Mouse (Mus musculus) forebrain, embryonic 14.5 days (tissue): ENCODE data around the gene Tfap2b. TPM values are rescaled to one million over a fixed set of nuclear protein-coding genes. Genes with fewer than 3 reads are reported as not detected.

ENCODE experiments used
- ATAC-seq: fragments of 200-750 bp; cut with Nextera tagmentation; 2 replicates; pipeline ENCODE4 v1.8.0; 2017; ENCODE audit warnings: mild to moderate bottlenecking, moderate library complexity
- DNase-seq: peaks from one replicate; pipeline ENCODE4 v3.0.0-alpha.2; 2015; ENCODE audit warnings: low spot score
- H3K27ac ChIP-seq: fragments of 300-500 bp; sonication (generic); 2 replicates; pipeline ENCODE4 v1.5.1; 2014; ENCODE audit warnings: low read depth, mild to moderate bottlenecking, control low read depth, low read length, moderate library complexity
- H3K27me3 ChIP-seq: fragments of 300-500 bp; sonication (generic); replicated peaks from 2 replicates; pipeline ENCODE4 v1.6.1; 2014; ENCODE audit warnings: low read length, control low read depth, mixed read lengths; ENCODE audit not compliant: control insufficient read depth, insufficient read depth
- H3K36me3 ChIP-seq: fragments of 300-500 bp; sonication (generic); 2 replicates; pipeline ENCODE4 v1.6.1; 2014; ENCODE audit warnings: low read length, control low read depth; ENCODE audit not compliant: control insufficient read depth, insufficient read depth
- H3K4me1 ChIP-seq: fragments of 300-500 bp; sonication (generic); 2 replicates; pipeline ENCODE4 v1.6.1; 2014; ENCODE audit warnings: antibody characterized with exemption, low read length, control low read depth; ENCODE audit not compliant: control insufficient read depth, insufficient read depth
- H3K4me2 ChIP-seq: fragments of 300-500 bp; sonication (generic); 2 replicates; pipeline ENCODE4 v1.6.1; 2014; ENCODE audit warnings: mild to moderate bottlenecking, control low read depth, low read length
- H3K4me3 ChIP-seq: fragments of 300-500 bp; sonication (generic); 2 replicates; pipeline ENCODE4 v1.5.1; 2014; ENCODE audit warnings: low read depth, low read length, control low read depth
- H3K9ac ChIP-seq: fragments of 300-500 bp; sonication (generic); 2 replicates; pipeline ENCODE4 v1.6.1; 2014; ENCODE audit warnings: mild to moderate bottlenecking, low read length, control low read depth, moderate library complexity
- H3K9me3 ChIP-seq: fragments of 300-500 bp; sonication (generic); replicated peaks from 2 replicates; pipeline ENCODE4 v1.6.1; 2016; ENCODE audit warnings: low read length, control low read depth, mixed read lengths; ENCODE audit not compliant: control insufficient read depth
- WGBS: fragments of 180-500 bp; shearing (Covaris S2); extraction: QIAGEN DNeasy Blood & Tissue Kit; methylation state at CpG from one replicate; pipeline ENCODE4 v1.1.7; 2014; 5-methylcytosine and 5-hydroxymethylcytosine counted together
- polyA plus RNA-seq: library from polyadenylated mRNA; unstranded; fragments of >200 nt; fragmentation: Nextera tagmentation; extraction: Ambion mirVana; gene quantifications from 2 replicates; pipeline ENCODE4 v1.2.1, GENCODE M21; 2014

The Tfap2b gene
- polyA plus RNA-seq: 0.60 and 1.5 TPM in 2 replicates

- peaks cover 51% of the 10 kb centered on the region for H3K27me3 ChIP-seq
- no peak within 1 kb of the TSS for H3K9ac ChIP-seq
- H3K4me1 ChIP-seq: no peaks in the 10 kb centered on the region
- H3K4me2 ChIP-seq: 0 out of 2 replicates have a peak within 1 kb of the TSS, but pooled peaks have one; percentile 9
- no peak within 1 kb of the TSS for H3K27ac ChIP-seq
- no peaks in the 10 kb centered on the region for H3K36me3 ChIP-seq
- H3K4me3 ChIP-seq: no peak within 1 kb of the TSS
- DNase-seq (peak; percentile 38), ATAC-seq (no peak)
- WGBS: under 1% methylated on average over 26 of the region's 26 CpGs
- no peaks in the 10 kb centered on the region for H3K9me3 ChIP-seq
Measured at GRCm38 (mm10) chr1:19208641-19209358, at the start of gene Tfap2b. Gene Tfap2b, plus strand, starts transcription at chr1:19208914.

DNA sequence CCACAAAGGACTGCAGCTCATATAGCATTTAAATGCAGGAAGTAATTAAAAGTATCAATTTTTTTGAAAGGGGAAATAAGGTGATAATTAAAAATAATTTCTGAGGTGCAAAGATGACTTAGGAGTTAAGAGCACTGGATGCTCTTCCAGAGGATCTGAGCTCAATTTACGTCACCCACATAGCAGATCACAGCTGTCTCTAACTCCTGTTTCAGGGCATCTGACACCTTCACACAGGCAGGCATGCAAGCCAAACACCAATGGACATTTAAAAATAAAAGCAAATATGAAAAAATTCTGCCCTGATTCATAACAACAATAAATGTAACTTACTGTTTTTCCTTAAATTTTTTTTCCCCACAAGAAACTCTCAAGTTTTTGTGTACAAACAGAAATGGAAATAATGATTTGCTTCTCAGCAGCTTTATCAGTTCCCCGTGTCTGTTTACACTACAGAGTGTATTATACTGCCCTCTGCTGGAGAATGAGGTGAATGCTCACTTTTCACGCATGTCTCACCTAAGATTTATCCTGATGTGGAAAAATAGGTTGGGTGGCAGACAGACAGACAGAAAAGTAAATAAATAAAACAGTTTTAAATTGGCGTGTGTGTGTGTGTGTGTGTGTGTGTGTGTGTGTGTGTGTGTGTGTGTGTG is 29.8 kb upstream of the Tfap2b start:
- no peak overlapping the region for H3K4me3 ChIP-seq
- H3K4me1 ChIP-seq: no peaks in the 10 kb centered on the region
- no peaks in the 10 kb centered on the region for H3K36me3 ChIP-seq
- no peaks in the 10 kb centered on the region for H3K9me3 ChIP-seq
- H3K4me2 ChIP-seq: no peak overlapping the region
- WGBS: 11% methylated on average over 4 of the region's 4 CpGs
- peak; percentile 88 for DNase-seq
- H3K9ac ChIP-seq: no peak overlapping the region
- peak; percentile 79 for ATAC-seq
- H3K27me3 ChIP-seq: no peaks in the 10 kb centered on the region
- H3K27ac ChIP-seq: no peak overlapping the region

- no peaks in the 10 kb centered on the region for H3K9me3 ChIP-seq
- no peaks in the 10 kb centered on the region for H3K4me1 ChIP-seq
- H3K27ac ChIP-seq: no peak overlapping the region
- 2% methylated on average over 12 of the region's 12 CpGs for WGBS
- H3K4me2 ChIP-seq: peak overlapping the region; percentile 50
- ATAC-seq (peak; percentile 64), DNase-seq (peak; percentile 73)
- H3K9ac ChIP-seq: no peak overlapping the region
- H3K4me3 ChIP-seq: peak overlapping the region; percentile 8
- peaks cover 23% of the 10 kb centered on the region for H3K27me3 ChIP-seq
- no peaks in the 10 kb centered on the region for H3K36me3 ChIP-seq
Measured at GRCm38 (mm10) chr1:19205649-19206048, 3.1 kb upstream of the Tfap2b start.

GRCm38 (mm10) chr1:19206194-19206593 is 2.5 kb upstream of the Tfap2b start:
- 1% methylated on average over 7 of the region's 7 CpGs for WGBS
- peak; percentile 74 for DNase-seq
- H3K36me3 ChIP-seq: no peaks in the 10 kb centered on the region
- H3K4me2 ChIP-seq: peak overlapping the region; percentile 50; the same call in 1 of the 2 replicates
- H3K27me3 ChIP-seq: peaks cover 29% of the 10 kb centered on the region
- H3K27ac ChIP-seq: no peak overlapping the region
- H3K4me1 ChIP-seq: no peaks in the 10 kb centered on the region
- H3K4me3 ChIP-seq: peak overlapping the region; percentile 8
- H3K9ac ChIP-seq: no peak overlapping the region
- peak; percentile 36; the same call in 1 of the 2 replicates for ATAC-seq
- no peaks in the 10 kb centered on the region for H3K9me3 ChIP-seq

DNA sequence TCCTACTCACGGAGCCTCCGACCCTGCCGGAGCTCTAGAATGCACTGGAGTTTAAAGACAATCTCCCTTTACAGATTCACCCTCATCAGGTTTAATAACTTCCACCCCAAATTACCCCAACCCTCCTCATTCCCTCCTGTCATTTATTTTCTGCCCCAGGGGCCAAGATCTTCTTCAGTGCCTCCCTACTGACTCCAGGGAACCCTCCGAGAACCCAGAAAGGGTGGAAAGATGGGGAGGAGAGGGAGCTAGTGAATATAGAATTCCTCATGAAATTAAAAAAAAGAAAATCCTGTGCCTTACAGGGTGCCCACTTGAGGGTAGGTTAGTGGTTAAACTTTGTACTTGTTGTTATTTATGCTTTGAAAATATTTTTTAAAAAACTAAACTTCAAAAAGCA is 1.1 kb upstream of the Tfap2b start:
- Histone ChIP-seq H3K4me1 (no peaks in the 10 kb centered on the region), H3K36me3 (no peaks in the 10 kb centered on the region), H3K9me3 (no peaks in the 10 kb centered on the region), H3K27me3 (peaks cover 42% of the 10 kb centered on the region), H3K4me2 (no peak overlapping the region), H3K4me3 (no peak overlapping the region), H3K27ac (no peak overlapping the region), H3K9ac (no peak overlapping the region)
- DNase-seq (no peak), ATAC-seq (no peak)
- WGBS: 5% methylated on average over 4 of the region's 4 CpGs

DNA sequence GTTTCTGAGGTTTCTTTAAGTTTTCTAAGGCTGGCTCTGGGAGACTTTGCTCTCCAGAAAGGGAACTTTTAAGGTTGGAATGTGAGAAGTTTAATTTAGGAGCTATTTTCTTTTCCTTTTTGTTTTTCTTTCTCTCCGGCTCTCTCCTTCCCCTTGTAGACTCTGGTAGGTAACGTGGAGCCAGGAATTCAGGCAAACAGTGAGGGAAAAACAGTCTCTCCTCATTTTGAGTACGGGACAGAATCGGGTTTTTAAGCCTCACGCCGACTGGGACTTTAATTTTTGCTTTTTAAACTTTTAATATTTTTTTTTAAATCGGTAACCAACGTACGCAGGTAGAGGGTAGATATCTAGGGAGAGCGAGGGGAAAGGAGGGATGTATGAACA is 638 bp downstream of the Tfap2b start:
- under 1% methylated on average over 10 of the region's 10 CpGs for WGBS
- Histone ChIP-seq H3K27me3 (peaks cover 56% of the 10 kb centered on the region), H3K4me3 (no peak overlapping the region), H3K4me2 (no peak overlapping the region), H3K36me3 (no peaks in the 10 kb centered on the region), H3K27ac (no peak overlapping the region), H3K4me1 (no peaks in the 10 kb centered on the region), H3K9me3 (no peaks in the 10 kb centered on the region), H3K9ac (no peak overlapping the region)
- no peak for DNase-seq
- ATAC-seq: no peak

GRCm38 (mm10) chr1:19209776-19210175 is 1.1 kb downstream of the Tfap2b start:
- DNase-seq (peak; percentile 22), ATAC-seq (peak; percentile 25; the same call in 1 of the 2 replicates)
- H3K27me3 ChIP-seq: peaks cover 60% of the 10 kb centered on the region
- no peaks in the 10 kb centered on the region for H3K9me3 ChIP-seq
- H3K4me3 ChIP-seq: no peak overlapping the region
- WGBS: under 1% methylated on average over 31 of the region's 31 CpGs
- no peak overlapping the region for H3K27ac ChIP-seq
- peak overlapping the region; percentile 9; the same call in 1 of the 2 replicates for H3K4me2 ChIP-seq
- H3K9ac ChIP-seq: no peak overlapping the region
- H3K4me1 ChIP-seq: no peaks in the 10 kb centered on the region
- no peaks in the 10 kb centered on the region for H3K36me3 ChIP-seq

DNA sequence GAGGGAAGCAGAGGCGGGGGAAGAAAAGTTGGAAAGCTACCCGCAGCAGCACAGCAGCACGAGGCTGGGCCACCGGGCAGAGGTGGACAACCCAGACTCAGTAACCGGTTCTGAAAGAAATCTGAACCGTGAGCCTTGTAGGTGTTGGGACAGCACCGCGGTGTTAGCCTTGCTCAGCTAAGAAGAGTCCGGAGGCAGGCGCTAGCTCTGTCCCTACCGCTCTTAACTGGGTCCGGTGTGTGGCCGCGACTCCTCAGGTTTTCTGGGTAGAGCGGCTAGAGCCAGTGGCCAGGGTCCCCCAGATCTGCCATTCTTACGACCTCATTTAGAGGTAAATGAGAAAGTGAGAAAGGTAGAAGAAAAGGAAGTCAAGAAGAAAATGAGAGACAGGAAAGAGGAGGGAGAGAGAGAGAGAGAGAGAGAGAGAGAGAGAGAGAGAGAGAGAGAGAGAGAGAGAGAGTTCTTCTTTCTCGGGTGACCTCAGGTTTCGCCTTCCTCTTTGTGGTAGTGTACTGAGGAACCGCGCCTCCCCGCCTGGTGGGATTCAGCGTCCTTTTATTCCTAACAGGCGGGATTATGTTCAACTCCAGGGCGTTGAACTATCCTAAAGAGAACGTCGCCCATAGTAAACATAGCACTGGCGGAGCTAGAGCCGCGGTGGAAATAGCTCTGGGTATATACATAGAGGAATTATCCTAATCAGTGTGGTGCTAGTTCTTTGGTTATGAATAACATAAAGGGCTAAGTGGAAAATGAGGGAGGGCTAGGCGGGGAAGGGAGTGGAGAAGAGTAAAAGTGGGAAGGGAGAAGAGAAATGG is 1.7 kb downstream of the Tfap2b start:
- under 1% methylated on average over 27 of the region's 30 CpGs for WGBS
- H3K9ac ChIP-seq: no peak overlapping the region
- H3K27me3 ChIP-seq: peaks cover 66% of the 10 kb centered on the region
- no peak overlapping the region for H3K4me3 ChIP-seq
- H3K27ac ChIP-seq: no peak overlapping the region
- ATAC-seq (no peak), DNase-seq (peak; percentile 4)
- no peaks in the 10 kb centered on the region for H3K9me3 ChIP-seq
- H3K36me3 ChIP-seq: no peaks in the 10 kb centered on the region
- H3K4me2 ChIP-seq: peak overlapping the region; percentile 9; the same call in 1 of the 2 replicates
- H3K4me1 ChIP-seq: no peaks in the 10 kb centered on the region
